Mouse (Mus musculus): Measurements from ENCODE around the gene Olfr1328. TPM values are rescaled to one million over a fixed set of nuclear protein-coding genes. Genes with fewer than 3 reads are reported as not detected.

Gene Olfr1328
- 0.11 TPM in 1 of 2 replicates, not detected in the other for total RNA-seq (2012; rRNA removed)

- H3K4me1 ChIP-seq (ENCODE audit: control insufficient read depth in 2 of 2, insufficient read depth in 2 of 2, low read length in 2 of 2, poor library complexity in 1 of 2) = no peaks in the 10 kb centered on the region
- no peaks in the 10 kb centered on the region for H3K36me3 ChIP-seq (ENCODE audit: control insufficient read depth, insufficient read depth, low read length, poor library complexity, severe bottlenecking)
- in situ Hi-C loops (cut with MboI; ENCODE audit: low sequenced_read_pairs in 2 of 2, unreplicated experiment in 2 of 2) = no loop called here
- H3K4me3 ChIP-seq (ENCODE audit: insufficient read depth in 1 of 2, low read depth in 1 of 2, low read length in 2 of 2, poor library complexity in 1 of 2, severe bottlenecking in 1 of 2) = no peak within 1 kb of the TSS
- no peak within 1 kb of the TSS for H3K27ac ChIP-seq (ENCODE audit: insufficient read depth, low read depth, low read length, poor library complexity, severe bottlenecking)
- no peak within 1 kb of the TSS for H3K9ac ChIP-seq (ENCODE audit: insufficient read depth, low read depth, low read length, poor library complexity, severe bottlenecking)
- no peaks in the 10 kb centered on the region for H3K9me3 ChIP-seq (ENCODE audit: control insufficient read depth, insufficient read depth, low read depth, low read length)
- no peak for TF ChIP-seq MAFK (IDR thresholded peaks at IDR 0.05; ENCODE audit: insufficient read depth, low read depth, low read length)
- no peak for TF ChIP-seq ZNF384 (IDR thresholded peaks at IDR 0.05; ENCODE audit: low read depth, low read length)
- no peak for TF ChIP-seq CHD2 (IDR thresholded peaks at IDR 0.05; ENCODE audit: low read depth, low read length)
- TF ChIP-seq HCFC1 (IDR thresholded peaks at IDR 0.05; ENCODE audit: borderline replicate concordance, insufficient read depth, low read length) = no peak
- TF ChIP-seq ZC3H11A (IDR thresholded peaks at IDR 0.05; ENCODE audit: borderline replicate concordance, low read depth, low read length) = no peak
- no peak for DNase-seq (ENCODE audit: low read depth, low spot score)
Observed at GRCm38 (mm10) chr4:118938512-118938911, at the start of gene Olfr1328. Gene Olfr1328 (minus strand): TSS chr4:118938612.

- in situ Hi-C loops (cut with MboI; ENCODE audit: low sequenced_read_pairs in 2 of 2, unreplicated experiment in 2 of 2) = loop anchor here in 1 of 2 experiments (10.0 kb wide), 1 partner anchor 350 kb away; no protein-coding TSS in a partner anchor
Observed at GRCm38 (mm10) chr4:118985291-118985690, 46.9 kb upstream of the Olfr1328 start.

GRCm38 (mm10) chr4:118973281-118973680, 34.9 kb upstream of the Olfr1328 start:
- Histone ChIP-seq H3K4me1 (ENCODE audit: control insufficient read depth in 2 of 2, insufficient read depth in 2 of 2, low read length in 2 of 2, poor library complexity in 1 of 2) (no peaks in the 10 kb centered on the region), H3K9me3 (ENCODE audit: control insufficient read depth, insufficient read depth, low read depth, low read length) (no peaks in the 10 kb centered on the region), H3K9ac (ENCODE audit: insufficient read depth, low read depth, low read length, poor library complexity, severe bottlenecking) (no peak overlapping the region), H3K36me3 (ENCODE audit: control insufficient read depth, insufficient read depth, low read length, poor library complexity, severe bottlenecking) (no peaks in the 10 kb centered on the region), H3K27ac (ENCODE audit: insufficient read depth, low read depth, low read length, poor library complexity, severe bottlenecking) (no peak overlapping the region), H3K4me3 (ENCODE audit: insufficient read depth in 1 of 2, low read depth in 1 of 2, low read length in 2 of 2, poor library complexity in 1 of 2, severe bottlenecking in 1 of 2) (no peak overlapping the region)
- in situ Hi-C loops (cut with MboI; ENCODE audit: low sequenced_read_pairs in 2 of 2, unreplicated experiment in 2 of 2) = loop anchor here in 1 of 2 experiments (25.0 kb wide), 1 partner anchor 311 kb away; the partner anchor contains the start of gene Olfr62
- no peak for TF ChIP-seq HCFC1 (IDR thresholded peaks at IDR 0.05; ENCODE audit: borderline replicate concordance, insufficient read depth, low read length)
- TF ChIP-seq MAFK (IDR thresholded peaks at IDR 0.05; ENCODE audit: insufficient read depth, low read depth, low read length) = peak; percentile 59; the same call in 1 of the 2 replicates
- no peak for DNase-seq (ENCODE audit: low read depth, low spot score)

More at GRCm38 (mm10) chr4:118985291-118985690, 46.9 kb upstream of the Olfr1328 start:
- TF ChIP-seq HCFC1 (IDR thresholded peaks at IDR 0.05; ENCODE audit: borderline replicate concordance, insufficient read depth, low read length) (no peak), ZC3H11A (IDR thresholded peaks at IDR 0.05; ENCODE audit: borderline replicate concordance, low read depth, low read length) (no peak), CHD2 (IDR thresholded peaks at IDR 0.05; ENCODE audit: low read depth, low read length) (no peak), ZNF384 (IDR thresholded peaks at IDR 0.05; ENCODE audit: low read depth, low read length) (no peak), MAFK (IDR thresholded peaks at IDR 0.05; ENCODE audit: insufficient read depth, low read depth, low read length) (no peak)
- no peak overlapping the region for H3K9ac ChIP-seq (ENCODE audit: insufficient read depth, low read depth, low read length, poor library complexity, severe bottlenecking)
- no peak overlapping the region for H3K4me3 ChIP-seq (ENCODE audit: insufficient read depth in 1 of 2, low read depth in 1 of 2, low read length in 2 of 2, poor library complexity in 1 of 2, severe bottlenecking in 1 of 2)
- no peaks in the 10 kb centered on the region for H3K36me3 ChIP-seq (ENCODE audit: control insufficient read depth, insufficient read depth, low read length, poor library complexity, severe bottlenecking)
- H3K9me3 ChIP-seq (ENCODE audit: control insufficient read depth, insufficient read depth, low read depth, low read length) = no peaks in the 10 kb centered on the region
- H3K4me1 ChIP-seq (ENCODE audit: control insufficient read depth in 2 of 2, insufficient read depth in 2 of 2, low read length in 2 of 2, poor library complexity in 1 of 2) = peaks cover 0 to 5% of the 10 kb centered on the region in 2 experiments; a peak in 1 of 4 replicates
- no peak for DNase-seq (ENCODE audit: low read depth, low spot score)
- H3K27ac ChIP-seq (ENCODE audit: insufficient read depth, low read depth, low read length, poor library complexity, severe bottlenecking) = no peak overlapping the region

DNA sequence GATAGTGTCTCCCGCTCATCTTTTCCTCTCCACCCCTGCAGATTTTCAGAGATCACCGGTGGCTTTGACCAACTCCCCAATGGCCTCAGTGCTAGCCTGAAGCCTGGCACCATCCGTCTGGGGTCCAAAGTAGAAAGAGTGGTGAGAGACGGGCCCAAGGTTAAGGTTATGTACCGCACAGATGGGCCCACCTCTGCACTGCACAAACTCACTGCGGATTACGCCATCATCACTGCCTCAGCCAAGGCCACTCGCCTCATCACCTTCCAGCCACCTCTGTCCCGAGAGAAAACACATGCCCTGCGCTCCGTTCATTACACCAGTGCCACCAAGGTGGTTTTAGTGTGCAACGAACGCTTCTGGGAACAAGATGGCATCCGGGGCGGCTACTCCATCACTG, 29.3 kb upstream of the Olfr1328 start:
- Histone ChIP-seq H3K27ac (ENCODE audit: insufficient read depth, low read depth, low read length, poor library complexity, severe bottlenecking) (no peak overlapping the region), H3K9ac (ENCODE audit: insufficient read depth, low read depth, low read length, poor library complexity, severe bottlenecking) (no peak overlapping the region), H3K9me3 (ENCODE audit: control insufficient read depth, insufficient read depth, low read depth, low read length) (no peaks in the 10 kb centered on the region), H3K4me1 (ENCODE audit: control insufficient read depth in 2 of 2, insufficient read depth in 2 of 2, low read length in 2 of 2, poor library complexity in 1 of 2) (no peaks in the 10 kb centered on the region; a peak in 1 of 4 replicates), H3K4me3 (ENCODE audit: insufficient read depth in 1 of 2, low read depth in 1 of 2, low read length in 2 of 2, poor library complexity in 1 of 2, severe bottlenecking in 1 of 2) (no peak overlapping the region), H3K36me3 (ENCODE audit: control insufficient read depth, insufficient read depth, low read length, poor library complexity, severe bottlenecking) (no peaks in the 10 kb centered on the region)
- in situ Hi-C loops (cut with MboI; ENCODE audit: low sequenced_read_pairs in 2 of 2, unreplicated experiment in 2 of 2) = loop anchor here in 1 of 2 experiments (25.0 kb wide), 1 partner anchor 305 kb away; the partner anchor contains the start of gene Olfr62
- TF ChIP-seq MAFK (IDR thresholded peaks at IDR 0.05; ENCODE audit: insufficient read depth, low read depth, low read length) (no peak), CHD2 (IDR thresholded peaks at IDR 0.05; ENCODE audit: low read depth, low read length) (no peak)
- DNase-seq (ENCODE audit: low read depth, low spot score) = no peak

DNA sequence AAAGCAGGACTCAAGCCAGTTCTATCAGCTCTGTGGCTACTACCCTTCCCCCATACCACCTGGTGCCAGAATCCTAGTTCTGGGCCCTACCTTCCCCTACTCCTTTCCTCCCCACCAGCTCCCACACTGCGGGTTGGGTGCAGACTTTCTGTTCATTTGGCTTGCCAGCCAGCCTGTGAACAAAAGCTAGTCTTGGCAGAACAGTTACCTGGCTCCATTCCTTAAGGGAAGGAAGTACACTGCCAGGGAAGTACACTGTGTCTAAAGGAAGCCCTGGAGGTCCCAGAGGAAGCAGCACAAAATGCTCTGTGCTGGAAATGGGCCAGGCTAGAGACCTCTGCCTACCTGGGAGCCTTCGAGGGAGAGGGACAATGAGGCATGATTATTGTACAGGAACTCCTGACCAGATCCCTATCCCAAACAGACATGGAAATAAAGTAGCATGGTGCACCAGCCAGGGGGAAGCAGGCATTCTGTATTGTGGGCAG, 22.8 kb upstream of the Olfr1328 start, which contains the start of gene Lao1:
TSS of gene Lao1 (plus strand) at position 438 of the 488 bp plus-strand sequence.
- Histone ChIP-seq H3K36me3 (ENCODE audit: control insufficient read depth, insufficient read depth, low read length, poor library complexity, severe bottlenecking) (no peaks in the 10 kb centered on the region), H3K9ac (ENCODE audit: insufficient read depth, low read depth, low read length, poor library complexity, severe bottlenecking) (no peak within 1 kb of the TSS), H3K9me3 (ENCODE audit: control insufficient read depth, insufficient read depth, low read depth, low read length) (no peaks in the 10 kb centered on the region), H3K4me1 (ENCODE audit: control insufficient read depth in 2 of 2, insufficient read depth in 2 of 2, low read length in 2 of 2, poor library complexity in 1 of 2) (no peaks in the 10 kb centered on the region; a peak in 1 of 4 replicates), H3K27ac (ENCODE audit: insufficient read depth, low read depth, low read length, poor library complexity, severe bottlenecking) (no peak within 1 kb of the TSS), H3K4me3 (ENCODE audit: insufficient read depth in 1 of 2, low read depth in 1 of 2, low read length in 2 of 2, poor library complexity in 1 of 2, severe bottlenecking in 1 of 2) (no peak within 1 kb of the TSS)
- in situ Hi-C loops (cut with MboI; ENCODE audit: low sequenced_read_pairs in 2 of 2, unreplicated experiment in 2 of 2) = loop anchor here in 1 of 2 experiments (25.0 kb wide), 1 partner anchor 299 kb away; the partner anchor contains the start of gene Olfr62
- TF ChIP-seq ZC3H11A (IDR thresholded peaks at IDR 0.05; ENCODE audit: borderline replicate concordance, low read depth, low read length) (no peak), HCFC1 (IDR thresholded peaks at IDR 0.05; ENCODE audit: borderline replicate concordance, insufficient read depth, low read length) (no peak), ZNF384 (IDR thresholded peaks at IDR 0.05; ENCODE audit: low read depth, low read length) (no peak), MAFK (IDR thresholded peaks at IDR 0.05; ENCODE audit: insufficient read depth, low read depth, low read length) (no peak), CHD2 (IDR thresholded peaks at IDR 0.05; ENCODE audit: low read depth, low read length) (no peak)
- no peak for DNase-seq (ENCODE audit: low read depth, low spot score)

Data from ES-E14 (cell line).